Mouse (Mus musculus): ENCODE results near the gene Sorcs1.

Sorcs1 gene

DNA sequence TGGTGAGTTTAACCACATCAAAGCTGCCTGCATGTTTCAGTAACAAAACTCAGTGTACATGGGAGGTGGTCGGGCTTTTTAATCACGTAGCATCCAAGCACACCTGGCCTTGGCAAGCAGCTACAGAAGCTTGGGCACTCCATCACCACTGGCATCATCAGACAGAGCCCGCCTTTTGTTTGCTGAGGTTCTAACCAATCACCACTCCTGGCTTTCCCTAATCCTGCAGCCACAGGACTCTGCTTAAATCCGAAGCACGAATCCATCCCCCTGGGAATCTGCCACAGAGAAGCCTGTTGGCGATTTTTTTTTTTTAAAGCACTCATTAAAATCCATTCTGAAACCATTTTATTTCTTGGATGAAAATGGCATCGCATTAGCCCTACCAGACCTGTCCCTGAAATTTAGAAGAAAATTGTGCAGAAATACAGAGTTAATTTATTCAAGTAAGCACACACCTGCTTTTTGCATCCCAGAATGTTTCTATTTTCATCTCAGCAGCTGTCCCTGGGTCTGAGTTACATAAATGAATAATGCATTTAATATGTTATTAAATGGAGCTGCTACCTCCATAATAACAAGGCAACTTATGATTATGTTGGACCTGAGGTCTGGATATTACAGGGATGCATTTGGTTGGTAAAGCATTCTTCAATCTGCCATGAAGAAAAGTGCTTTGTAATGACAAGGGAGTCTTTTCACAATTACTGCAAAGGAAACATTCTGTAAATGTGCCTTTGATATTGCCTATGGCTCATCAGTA is 463.8 kb downstream of the Sorcs1 start:
- no peak for DNase-seq (ENCODE audit: low spot score in 2 of 2)

DNA sequence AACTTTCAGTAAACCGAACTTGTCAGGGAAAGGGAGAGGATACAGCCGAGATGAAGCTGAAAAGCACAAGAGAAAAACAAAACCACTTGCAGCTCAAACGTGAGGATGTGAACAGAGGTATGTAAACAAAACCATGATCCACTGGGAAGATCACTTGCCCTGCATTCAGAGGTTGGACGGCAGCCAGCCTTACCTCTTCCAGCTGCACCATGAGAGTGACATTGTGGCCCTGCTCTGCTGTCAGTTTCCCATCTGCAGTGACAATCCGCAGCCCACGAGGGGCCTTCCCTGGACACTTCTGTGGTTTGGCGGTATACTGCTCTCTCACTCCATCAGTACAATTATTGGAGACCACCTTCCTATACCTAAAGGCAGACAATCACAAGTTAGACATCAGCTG is 468.0 kb downstream of the Sorcs1 start:
- no peak for DNase-seq (ENCODE audit: low spot score in 2 of 2)

GRCm38 (mm10) chr19:50204341-50204740 is 474.1 kb downstream of the Sorcs1 start:
- DNase-seq (ENCODE audit: low spot score in 2 of 2): no peak

- no peak for DNase-seq (ENCODE audit: low spot score in 2 of 2)
Measured at GRCm38 (mm10) chr19:50196592-50196991, 481.9 kb downstream of the Sorcs1 start.

GRCm38 (mm10) chr19:50185769-50186715 is 492.4 kb downstream of the Sorcs1 start:
- no peak for DNase-seq (ENCODE audit: low spot score in 2 of 2)

DNA sequence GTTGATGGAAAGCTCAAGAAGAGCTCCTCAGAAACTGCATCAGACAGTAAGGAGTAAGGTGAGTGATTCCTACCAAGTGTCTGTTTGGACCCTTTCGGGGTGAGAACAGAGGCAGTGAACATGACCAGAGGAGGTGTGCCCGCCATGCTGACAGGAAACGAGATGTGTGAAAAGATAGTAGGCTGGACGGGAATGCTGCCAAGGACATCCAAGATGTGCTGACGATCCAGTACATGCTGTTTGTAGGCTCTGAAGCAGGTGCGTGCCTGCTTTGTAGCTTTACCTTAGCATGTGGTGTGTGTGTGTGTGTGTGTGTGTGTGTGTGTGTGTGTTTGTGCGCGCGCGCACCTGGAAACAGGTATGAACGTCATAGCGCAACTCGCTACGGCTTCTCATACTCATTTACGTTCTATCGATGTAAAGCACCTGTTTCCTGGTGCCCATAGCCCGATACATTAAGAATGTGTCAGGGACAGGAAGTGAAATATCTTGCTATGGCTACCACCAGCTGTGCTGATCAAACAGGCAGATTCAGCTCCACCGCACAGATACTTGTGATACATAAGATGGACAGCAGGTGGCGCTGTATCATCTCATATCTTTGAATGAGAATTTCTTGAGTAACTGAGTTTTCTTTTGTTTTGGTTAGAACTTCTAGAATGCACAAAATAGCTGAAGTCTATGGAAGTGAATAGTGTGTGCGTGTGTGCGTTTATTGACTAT is 493.4 kb downstream of the Sorcs1 start:
- DNase-seq (ENCODE audit: low spot score in 2 of 2): peak; percentile 11 to 49

DNA sequence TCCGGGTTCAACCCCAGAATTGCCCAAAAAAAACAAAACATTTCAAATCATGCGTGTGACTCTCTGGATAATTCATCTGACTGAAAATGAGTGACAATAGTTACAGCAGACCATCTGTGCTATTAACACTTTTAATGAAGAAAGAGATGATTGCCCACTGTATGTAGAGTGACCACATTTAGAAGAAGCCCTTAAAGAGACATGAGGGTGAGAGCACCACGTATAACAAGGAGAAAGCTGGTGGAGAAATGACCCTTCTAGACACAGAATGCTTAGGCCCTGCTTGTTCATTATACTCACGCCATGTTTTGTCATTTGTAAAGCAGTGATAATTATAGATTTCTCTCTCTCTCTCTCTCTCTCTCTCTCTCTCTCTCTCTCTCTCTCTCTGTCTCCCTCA is 499.6 kb downstream of the Sorcs1 start:
- DNase-seq (ENCODE audit: low spot score in 2 of 2): no peak

DNA sequence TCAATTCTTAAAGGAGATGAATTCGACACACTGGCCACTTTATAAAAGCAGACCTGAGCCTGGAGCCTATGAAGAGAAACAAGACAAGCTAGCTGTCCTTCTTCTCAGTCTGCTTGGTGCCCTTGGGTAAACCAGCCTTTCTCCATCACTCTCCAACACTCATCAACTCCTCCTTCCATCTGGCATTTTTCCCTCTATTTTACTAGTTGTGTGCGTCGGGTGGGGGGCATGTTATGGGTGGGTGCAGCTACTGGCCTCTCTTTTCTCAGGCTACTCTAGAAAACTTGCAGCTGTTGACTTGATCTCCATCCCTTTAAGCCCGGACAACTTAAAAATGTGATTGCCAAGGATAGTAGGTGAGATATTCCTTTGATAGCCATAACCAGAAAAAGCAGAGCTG is 500.3 kb downstream of the Sorcs1 start:
- DNase-seq (ENCODE audit: low spot score in 2 of 2): no peak

DNA sequence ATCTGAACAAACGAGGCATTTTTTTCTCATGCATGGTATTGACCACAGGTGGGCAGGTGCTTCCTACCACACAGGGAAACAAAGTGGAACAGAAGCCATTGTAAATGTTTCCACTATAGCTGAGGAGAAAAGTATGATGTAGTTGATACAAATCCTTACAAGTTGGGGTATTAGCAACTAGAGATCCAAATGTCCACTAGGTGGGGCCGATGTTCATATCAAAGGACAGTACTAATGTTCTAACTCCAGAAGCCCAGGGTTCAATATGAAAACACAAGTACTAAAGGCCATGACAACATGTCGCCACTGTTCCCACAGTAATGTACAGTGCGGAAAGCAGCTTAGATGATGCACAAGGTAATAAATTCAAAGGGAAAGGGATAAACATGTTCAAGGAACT is 506.6 kb downstream of the Sorcs1 start:
- DNase-seq (ENCODE audit: low spot score in 2 of 2): no peak

DNA sequence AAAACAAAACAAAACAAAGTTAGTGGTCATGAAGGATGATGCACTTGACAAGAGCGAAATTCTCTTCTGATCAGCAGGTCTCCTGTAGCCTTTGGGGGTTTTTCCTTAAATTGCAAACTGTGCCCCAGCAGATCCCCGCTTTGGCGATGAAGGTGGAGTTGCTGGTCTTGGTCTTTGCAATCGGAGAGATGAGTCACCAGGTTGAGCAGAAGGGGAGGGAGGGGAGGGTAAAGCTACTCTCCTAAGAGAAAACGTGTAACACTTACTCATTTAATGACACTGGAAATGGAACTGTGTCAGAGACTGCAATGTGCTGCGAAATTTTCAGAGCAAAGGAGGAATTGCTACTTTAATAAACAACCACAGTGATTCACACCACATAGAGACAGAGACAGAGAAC is 527.3 kb downstream of the Sorcs1 start:
- no peak for DNase-seq (ENCODE audit: low spot score in 2 of 2)

DNA sequence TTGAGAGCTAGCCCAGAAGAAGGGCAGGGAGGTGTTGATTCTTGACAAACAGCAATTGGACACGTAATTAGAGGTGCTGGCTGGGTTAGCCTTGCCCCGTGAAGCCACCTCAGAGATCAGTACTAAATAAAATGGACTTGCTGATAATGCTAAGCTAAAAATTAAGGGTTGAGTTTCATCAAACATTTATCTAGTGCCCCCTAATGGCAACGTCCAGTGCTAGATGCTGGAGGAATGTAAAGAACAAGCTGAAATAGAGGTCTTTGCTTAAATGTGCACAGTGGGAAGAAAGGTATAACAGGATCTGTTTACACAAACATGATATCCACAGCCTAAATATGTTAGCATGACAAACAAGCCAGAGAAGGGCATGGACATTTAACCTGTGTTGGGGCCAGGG is 532.5 kb downstream of the Sorcs1 start:
- no peak for DNase-seq (ENCODE audit: low spot score in 2 of 2)

- DNase-seq (ENCODE audit: low spot score in 2 of 2): peak; percentile 14 to 26
Measured at GRCm38 (mm10) chr19:50141853-50142252, 536.6 kb downstream of the Sorcs1 start.

DNA sequence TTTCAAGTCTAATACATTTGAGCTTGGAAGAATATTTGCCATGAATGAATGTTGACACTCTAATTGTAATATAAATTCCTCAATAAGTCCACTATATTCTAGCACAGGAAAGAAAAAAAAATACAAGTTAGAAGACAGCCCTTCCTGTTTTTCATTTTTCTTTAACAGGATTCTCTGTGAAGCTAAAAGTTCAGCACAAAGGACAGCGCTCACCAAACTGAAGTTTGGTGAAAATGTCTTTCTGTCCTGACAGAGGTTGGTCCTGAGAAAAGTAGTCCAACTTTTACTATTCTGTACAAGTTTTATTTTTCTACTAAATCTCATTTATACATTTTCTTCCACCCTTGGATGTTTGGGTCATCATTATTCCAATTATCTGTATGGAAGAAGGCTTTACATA is 543.8 kb downstream of the Sorcs1 start:
- DNase-seq (ENCODE audit: low spot score in 2 of 2): no peak

- no peak for DNase-seq (ENCODE audit: low spot score in 2 of 2)
Measured at GRCm38 (mm10) chr19:50105842-50106585, 572.4 kb downstream of the Sorcs1 start.
